Mouse (Mus musculus): ENCODE measurements at regions not wholly inside any gene's neighbourhood (a gene's known extent, or its start where the extent isn't known, plus 50 kb on each side); places are given as distances from the start of the nearest gene placed in this dataset.

DNA sequence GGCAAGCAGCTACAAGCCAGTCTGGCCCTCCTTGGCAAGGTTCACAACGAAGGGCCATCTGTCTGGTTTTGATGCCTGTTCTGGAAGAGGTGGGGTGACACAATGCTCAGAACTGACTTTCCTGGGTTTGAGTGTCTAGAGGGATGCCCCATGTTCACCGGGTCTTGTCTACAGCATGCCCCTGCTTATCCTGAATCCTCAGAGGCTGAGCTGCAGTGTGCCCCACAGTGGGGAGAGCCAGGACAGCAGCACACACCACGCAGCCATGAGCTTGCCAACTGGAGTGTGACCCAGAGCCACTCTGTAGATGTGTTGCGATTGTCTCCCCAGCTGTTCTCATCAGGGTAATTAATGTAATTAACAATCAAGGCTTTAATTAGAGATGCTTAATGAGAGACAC is 66.1 kb upstream of the Sox11 start:
- DNase-seq (ENCODE audit: extremely low spot score in 1 of 2, low spot score in 1 of 2), result no peak

GRCm38 (mm10) chr12:27399392-27399791 is 57.0 kb upstream of the Sox11 start:
- DNase-seq (ENCODE audit: extremely low spot score in 1 of 2, low spot score in 1 of 2), result no peak
